In genomic region chr6:145009859-145010818, GRCm38 (mm10) we compare ENCODE assay signal across 8 mouse cellular contexts.
DNase-seq lines count a peak whose midpoint lies in the region; ATAC-seq and TF ChIP-seq lines count a peak whose summit lies in the region.

No protein-coding gene starts in this region.

- DNase-seq in gastrocnemius, postnatal 10 days, result peak; percentile 36
- no peak for DNase-seq in gastrocnemius, postnatal 25 days
- DNase-seq in spleen, adult 2 months (ENCODE audit: low read depth in 1 of 2, low spot score in 2 of 2), result no peak
- DNase-seq in spleen, postnatal 14 days (ENCODE audit: low spot score in 2 of 2), result no peak
- peak; percentile 56 for DNase-seq in left cerebral cortex, postnatal 4 days
- peak; percentile 56 to 58 for DNase-seq in right cerebral cortex, postnatal 10 days (ENCODE audit: low spot score in 2 of 2)
- DNase-seq in frontal cortex, postnatal 10 days (ENCODE audit: low spot score in 2 of 2), result no peak

- no peaks in the 10 kb centered on the region for H3K4me1 ChIP-seq in spleen, adult 2 months (ENCODE audit: control insufficient read depth, insufficient read depth, insufficient read length)

- no peak overlapping the region for H3K4me3 ChIP-seq in spleen, adult 2 months (ENCODE audit: extremely low read depth, insufficient read depth, insufficient read length)

- peak; percentile 52; the same call in 1 of the 2 replicates for ATAC-seq in common myeloid progenitor, adult 5-6 weeks (replicated peaks; ENCODE audit: low read depth, poor library complexity, severe bottlenecking)

- H3K27me3 ChIP-seq in spleen, adult 2 months (ENCODE audit: control insufficient read depth, insufficient read depth, low read length), result no peaks in the 10 kb centered on the region

- no peak overlapping the region for H3K27ac ChIP-seq in spleen, adult 2 months (ENCODE audit: insufficient read depth, low read length)

- no peaks in the 10 kb centered on the region for H3K36me3 ChIP-seq in spleen, adult 2 months (ENCODE audit: control insufficient read depth, insufficient read depth, low read length)

- peak; percentile 24; the same call in 1 of the 2 replicates for TF ChIP-seq CTCF in spleen, adult 2 months (IDR thresholded peaks at IDR 0.05; ENCODE audit: extremely low read depth, insufficient read depth, insufficient read length, insufficient replicate concordance)

- intact Hi-C loops in left cerebral cortex, postnatal 4 days (cut with DNase I), result no loop called here

- WGBS in spleen, adult 2 months, result 78% methylated on average over 8 of the region's 8 CpGs

- no peak for TF ChIP-seq POLR2A in spleen, adult 2 months (IDR thresholded peaks at IDR 0.05; ENCODE audit: low read depth, low read length)

Comparison
In these comparisons a context has a peak if more than half of its experiments do, and no peak if none do; other contexts are left out.
1. DNase-seq: peak in gastrocnemius, postnatal 10 days (single experiment), left cerebral cortex, postnatal 4 days (single experiment) and right cerebral cortex, postnatal 10 days (2 of 2); none in gastrocnemius, postnatal 25 days (single experiment), spleen, adult 2 months (0 of 2), spleen, postnatal 14 days (0 of 2) and frontal cortex, postnatal 10 days (0 of 2).